In genomic region chr16:57231937-57232310, GRCm38 (mm10) we compare ENCODE assay signal across 8 mouse cellular contexts. TPM values are rescaled to one million over a fixed set of nuclear protein-coding genes. Genes with fewer than 3 reads are reported as not detected.
DNase-seq lines count a peak whose midpoint lies in the region; ATAC-seq and TF ChIP-seq lines count a peak whose summit lies in the region.
"Not testable (repeated sequence)": the region's sequence is repeated elsewhere in the genome, so short reads cannot be mapped to it uniquely, and the experiment has no call there.

No protein-coding gene starts in this region.

- peak overlapping the region; percentile 42 for H3K4me2 ChIP-seq in forebrain, embryonic 14.5 days (ENCODE audit: low read length)
- peak overlapping the region; percentile 74 for H3K4me2 ChIP-seq in heart, embryonic 15.5 days
- H3K4me2 ChIP-seq in intestine, embryonic 14.5 days (ENCODE audit: low read length), result peak overlapping the region; percentile 44
- H3K4me2 ChIP-seq in limb, embryonic 11.5 days (ENCODE audit: low read depth, severe bottlenecking), result peak overlapping the region; percentile 26; the same call in 1 of the 2 replicates
- H3K4me2 ChIP-seq in liver, postnatal 0 days (ENCODE audit: low read depth, low read length), result peak overlapping the region; percentile 85
- H3K4me2 ChIP-seq in midbrain, embryonic 14.5 days (ENCODE audit: low read length), result peak overlapping the region; percentile 52
- H3K4me2 ChIP-seq in stomach, embryonic 16.5 days (ENCODE audit: low read depth, low read length), result peak overlapping the region; percentile 53

- DNase-seq in forebrain, embryonic 14.5 days (ENCODE audit: low spot score); intestine, embryonic 14.5 days (ENCODE audit: low spot score); limb, embryonic 11.5 days (ENCODE audit: low spot score); liver, postnatal 0 days; midbrain, embryonic 14.5 days: not testable (repeated sequence)

- not testable (repeated sequence) for TF ChIP-seq EP300 in liver, postnatal 0 days (IDR thresholded peaks at IDR 0.05; ENCODE audit: low read depth)

- H3K9me3 ChIP-seq in forebrain, embryonic 14.5 days (replicated peaks; ENCODE audit: control insufficient read depth, low read length); heart, embryonic 15.5 days (replicated peaks); intestine, embryonic 14.5 days (ENCODE audit: control insufficient read depth, low read length); limb, embryonic 11.5 days (ENCODE audit: control insufficient read depth, low read length); liver, postnatal 0 days (ENCODE audit: low read length); midbrain, embryonic 14.5 days (ENCODE audit: control insufficient read depth, low read length); stomach, embryonic 16.5 days (replicated peaks; ENCODE audit: control insufficient read depth, low read length): not testable (repeated sequence)

- H3K27me3 ChIP-seq in forebrain, embryonic 14.5 days (replicated peaks; ENCODE audit: control insufficient read depth, insufficient read depth, low read length); heart, embryonic 15.5 days; intestine, embryonic 14.5 days (replicated peaks; ENCODE audit: control insufficient read depth, insufficient read depth, low read length); limb, embryonic 11.5 days (ENCODE audit: control insufficient read depth, insufficient read depth, low read length); liver, postnatal 0 days (ENCODE audit: insufficient read depth, low read length); midbrain, embryonic 14.5 days (ENCODE audit: control insufficient read depth, insufficient read depth, low read length); stomach, embryonic 16.5 days (ENCODE audit: control insufficient read depth, insufficient read depth, low read length): not testable (repeated sequence)

- H3K4me3 ChIP-seq in cortical plate, adult 2 months (ENCODE audit: insufficient read depth, low read length), result 0 out of 2 replicates have a peak overlapping the region, but pooled peaks have one; percentile 56
- H3K4me3 ChIP-seq in forebrain, embryonic 14.5 days (ENCODE audit: low read depth, low read length), result peak overlapping the region; percentile 89
- H3K4me3 ChIP-seq in heart, embryonic 15.5 days, result peak overlapping the region; percentile 99
- peak overlapping the region; percentile 76; the same call in 1 of the 2 replicates for H3K4me3 ChIP-seq in intestine, embryonic 14.5 days (ENCODE audit: low read depth, low read length)
- peak overlapping the region; percentile 88; the same call in 1 of the 2 replicates for H3K4me3 ChIP-seq in limb, embryonic 11.5 days (ENCODE audit: low read depth, low read length)
- peak overlapping the region; percentile 93; the same call in 1 of the 2 replicates for H3K4me3 ChIP-seq in liver, postnatal 0 days (ENCODE audit: low read depth, low read length)
- H3K4me3 ChIP-seq in midbrain, embryonic 14.5 days (replicated peaks; ENCODE audit: low read depth, low read length), result peak overlapping the region; percentile 61
- H3K4me3 ChIP-seq in stomach, embryonic 16.5 days (replicated peaks; ENCODE audit: low read length), result peak overlapping the region; percentile 85

- not testable (repeated sequence) for H3K36me3 ChIP-seq in forebrain, embryonic 14.5 days (ENCODE audit: control insufficient read depth, insufficient read depth, low read length); heart, embryonic 15.5 days; intestine, embryonic 14.5 days (ENCODE audit: control insufficient read depth, insufficient read depth, low read length); limb, embryonic 11.5 days (ENCODE audit: control insufficient read depth, insufficient read depth, low read length); liver, postnatal 0 days (replicated peaks; ENCODE audit: insufficient read depth, low read length); midbrain, embryonic 14.5 days (ENCODE audit: control insufficient read depth, insufficient read depth, low read length); stomach, embryonic 16.5 days (ENCODE audit: control insufficient read depth, insufficient read depth, low read length)

- ATAC-seq in forebrain, embryonic 14.5 days; heart, embryonic 15.5 days (replicated peaks; ENCODE audit: insufficient number of reproducible peaks, insufficient read depth, low FRiP score, low read depth); intestine, embryonic 14.5 days (replicated peaks; ENCODE audit: low FRiP score, low TSS enrichment, low read depth); liver, postnatal 0 days; midbrain, embryonic 14.5 days (ENCODE audit: low FRiP score, low TSS enrichment); stomach, embryonic 16.5 days (ENCODE audit: insufficient read depth, low FRiP score): not testable (repeated sequence)
- peak; percentile 13; the same call in 1 of the 2 replicates for ATAC-seq in limb, embryonic 11.5 days (ENCODE audit: insufficient number of reproducible peaks, low FRiP score, low TSS enrichment, low read depth)

- H3K9ac ChIP-seq in forebrain, embryonic 14.5 days (ENCODE audit: low read length); heart, embryonic 15.5 days; intestine, embryonic 14.5 days (ENCODE audit: low read length); limb, embryonic 11.5 days (ENCODE audit: low read length); liver, postnatal 0 days (replicated peaks); midbrain, embryonic 14.5 days (replicated peaks; ENCODE audit: low read length); stomach, embryonic 16.5 days (ENCODE audit: low read length): not testable (repeated sequence)

- not testable (repeated sequence) for TF ChIP-seq CTCF in cortical plate, adult 2 months (IDR thresholded peaks at IDR 0.05; ENCODE audit: extremely low read depth, insufficient read depth, low read length); liver, postnatal 0 days (IDR thresholded peaks at IDR 0.05; ENCODE audit: low read depth)

- TF ChIP-seq POLR2A in cortical plate, adult 2 months (IDR thresholded peaks at IDR 0.05; ENCODE audit: extremely low read depth, insufficient read depth, low read length), result not testable (repeated sequence)

- WGBS in forebrain, embryonic 14.5 days, result 73% methylated on average over 4 of the region's 5 CpGs
- 66% methylated on average over 5 of the region's 5 CpGs for WGBS in heart, embryonic 15.5 days
- 62% methylated on average over 4 of the region's 5 CpGs for WGBS in intestine, embryonic 14.5 days
- 75% methylated on average over 4 of the region's 5 CpGs for WGBS in limb, embryonic 11.5 days
- WGBS in liver, postnatal 0 days (ENCODE audit: insufficient replicate concordance), result 68% methylated on average over 4 of the region's 5 CpGs
- WGBS in midbrain, embryonic 14.5 days, result 72% methylated on average over 4 of the region's 5 CpGs
- 64% methylated on average over 4 of the region's 5 CpGs for WGBS in stomach, embryonic 16.5 days

- not testable (repeated sequence) for H3K27ac ChIP-seq in cortical plate, adult 2 months (ENCODE audit: insufficient read depth, low read length); forebrain, embryonic 14.5 days (ENCODE audit: low read depth, low read length); intestine, embryonic 14.5 days (ENCODE audit: low read depth); limb, embryonic 11.5 days (replicated peaks; ENCODE audit: low read depth, low read length); liver, postnatal 0 days (ENCODE audit: low read depth); midbrain, embryonic 14.5 days (replicated peaks; ENCODE audit: low read depth, low read length); stomach, embryonic 16.5 days (ENCODE audit: low read length)
- peak overlapping the region; percentile 86; the same call in 1 of the 2 replicates for H3K27ac ChIP-seq in heart, embryonic 15.5 days

- not testable (repeated sequence) for H3K4me1 ChIP-seq in cortical plate, adult 2 months (ENCODE audit: control insufficient read depth, insufficient read depth, low read length); forebrain, embryonic 14.5 days (ENCODE audit: control insufficient read depth, insufficient read depth, low read length); intestine, embryonic 14.5 days (replicated peaks; ENCODE audit: control insufficient read depth, insufficient read depth, low read length); limb, embryonic 11.5 days (ENCODE audit: control insufficient read depth, insufficient read depth, low read length); midbrain, embryonic 14.5 days (ENCODE audit: control insufficient read depth, insufficient read depth, low read length); stomach, embryonic 16.5 days (ENCODE audit: control insufficient read depth, insufficient read depth, low read length)
- peaks cover 21% of the 10 kb centered on the region for H3K4me1 ChIP-seq in heart, embryonic 15.5 days (replicated peaks)
- peaks cover 10% of the 10 kb centered on the region for H3K4me1 ChIP-seq in liver, postnatal 0 days (ENCODE audit: insufficient read depth)

RNA-seq across cellular contexts. Expression of gene Tbc1d23, which starts 0.6 kb away (rescaled TPM):
- 39.7 and 40.9 TPM in 2 replicates for polyA plus RNA-seq in cortical plate, adult 2 months (2012; rRNA removed)
- 32.9 and 40.8 TPM in 2 replicates for polyA plus RNA-seq in forebrain, embryonic 14.5 days (2014; fragmentation: Nextera tagmentation; extraction: Ambion mirVana)
- 17.1 and 17.5 TPM in 2 replicates for polyA plus RNA-seq in heart, embryonic 15.5 days (2015; fragmentation: Nextera tagmentation; extraction: Ambion mirVana)
- polyA plus RNA-seq in intestine, embryonic 14.5 days (2014; fragmentation: Nextera tagmentation; extraction: Ambion mirVana), result 27.5 and 28.8 TPM in 2 replicates
- polyA plus RNA-seq in limb, embryonic 11.5 days (2014; fragmentation: Nextera tagmentation; extraction: Ambion mirVana), result 25.8 and 26.0 TPM in 2 replicates
- polyA plus RNA-seq in liver, postnatal 0 days (2015; fragmentation: Nextera tagmentation; extraction: Ambion mirVana), result 4.3 and 6.4 TPM in 2 replicates
- polyA plus RNA-seq in midbrain, embryonic 14.5 days (2014; fragmentation: Nextera tagmentation; extraction: Ambion mirVana), result 47.4 and 52.4 TPM in 2 replicates
- 27.8 and 27.9 TPM in 2 replicates for polyA plus RNA-seq in stomach, embryonic 16.5 days (2015; fragmentation: Nextera tagmentation; extraction: Ambion mirVana)

Comparison
In these comparisons a context has a peak if more than half of its experiments do, and no peak if none do; other contexts are left out.
1. H3K4me2 ChIP-seq: peak in every context shown above with its lines; median percentile 85 in liver, postnatal 0 days; 74 in heart, embryonic 15.5 days; 53 in stomach, embryonic 16.5 days; 52 in midbrain, embryonic 14.5 days; 44 in intestine, embryonic 14.5 days; 42 in forebrain, embryonic 14.5 days; 26 in limb, embryonic 11.5 days.